Mouse (Mus musculus) brain, embryonic 14.5 days (tissue): ENCODE data around the gene Tmem235. TPM values are rescaled to one million over a fixed set of nuclear protein-coding genes. Genes with fewer than 3 reads are reported as not detected.

Experiments
- DNase-seq: peaks from one replicate; pipeline ENCODE4 v3.0.0-alpha.2; 2011; ENCODE audit warnings: low read depth
- CTCF ChIP-seq: fragments of 200-500 bp; IDR thresholded peaks from 2 replicates; pipeline ENCODE4 v1.5.1; 2012; ENCODE audit warnings: inconsistent platforms, mild to moderate bottlenecking, moderate library complexity, borderline replicate concordance; ENCODE audit not compliant: insufficient read depth, insufficient read length; ENCODE audit errors: extremely low read depth
- POLR2A ChIP-seq: fragments of 200-500 bp; IDR thresholded peaks from 2 replicates; pipeline ENCODE4 v1.6.1; 2012; ENCODE audit warnings: mild to moderate bottlenecking, inconsistent platforms, borderline replicate concordance; ENCODE audit not compliant: poor library complexity, insufficient read depth, insufficient read length, severe bottlenecking; ENCODE audit errors: extremely low read depth
- polyA plus RNA-seq: library from polyadenylated mRNA; depleted of rRNA; stranded (reverse); fragments of >200 nt; gene quantifications from 2 replicates; pipeline ENCODE4 v1.2.3, GENCODE M21; 2012

Tmem235 gene
- polyA plus RNA-seq, 1 experiment, result 0.10 TPM

- TF ChIP-seq CTCF (peak; percentile 48; the same call in 1 of the 2 replicates), POLR2A (no peak)
- no peak for DNase-seq
These were observed 13.9 kb downstream of the Tmem235 start for GRCm38 (mm10) chr11:117874419-117874818.

- DNase-seq, result no peak
These were observed 15.1 kb downstream of the Tmem235 start for GRCm38 (mm10) chr11:117875681-117876080.

GRCm38 (mm10) chr11:117877917-117878745 lies 17.6 kb downstream of the Tmem235 start:
- DNase-seq, result peak; percentile 82
- TF ChIP-seq POLR2A (no peak), CTCF (no peak)

More at GRCm38 (mm10) chr11:117875681-117876080, 15.1 kb downstream of the Tmem235 start:
- no peak for TF ChIP-seq POLR2A
- TF ChIP-seq CTCF, result no peak

GRCm38 (mm10) chr11:117878892-117879291 lies 18.3 kb downstream of the Tmem235 start:
- TF ChIP-seq CTCF (no peak), POLR2A (no peak)
- peak; percentile 64 for DNase-seq

GRCm38 (mm10) chr11:117879676-117880075 lies 19.1 kb downstream of the Tmem235 start:
- no peak for TF ChIP-seq CTCF
- no peak for TF ChIP-seq POLR2A
- DNase-seq, result no peak

GRCm38 (mm10) chr11:117880336-117880976 lies 19.9 kb downstream of the Tmem235 start:
- DNase-seq, result no peak
- TF ChIP-seq CTCF (no peak), POLR2A (no peak)

GRCm38 (mm10) chr11:117880977-117881358 lies 20.4 kb downstream of the Tmem235 start:
- DNase-seq, result no peak
- TF ChIP-seq CTCF (no peak), POLR2A (no peak)

- TF ChIP-seq POLR2A (no peak), CTCF (no peak)
These were observed 21.2 kb downstream of the Tmem235 start for GRCm38 (mm10) chr11:117881787-117882186.

GRCm38 (mm10) chr11:117882208-117882607 lies 21.7 kb downstream of the Tmem235 start:
- TF ChIP-seq POLR2A, result no peak
- no peak for TF ChIP-seq CTCF
- no peak for DNase-seq

More at GRCm38 (mm10) chr11:117881787-117882186, 21.2 kb downstream of the Tmem235 start:
- DNase-seq, result peak; percentile 18

- no peak for DNase-seq
These were observed 25.4 kb downstream of the Tmem235 start for GRCm38 (mm10) chr11:117886000-117886399.

GRCm38 (mm10) chr11:117888168-117888852 lies 27.8 kb downstream of the Tmem235 start:
- DNase-seq, result no peak
- TF ChIP-seq POLR2A (no peak), CTCF (no peak)

More at GRCm38 (mm10) chr11:117886000-117886399, 25.4 kb downstream of the Tmem235 start:
- TF ChIP-seq POLR2A (no peak), CTCF (no peak)
